Mouse (Mus musculus) MN1 (cell line): ENCODE results near the gene Sdk1.

ENCODE experiments used
- DNase-seq: peaks from one replicate; pipeline ENCODE4 v3.0.0-alpha.2; 2016; ENCODE audit warnings: low spot score

The Sdk1 gene

DNA sequence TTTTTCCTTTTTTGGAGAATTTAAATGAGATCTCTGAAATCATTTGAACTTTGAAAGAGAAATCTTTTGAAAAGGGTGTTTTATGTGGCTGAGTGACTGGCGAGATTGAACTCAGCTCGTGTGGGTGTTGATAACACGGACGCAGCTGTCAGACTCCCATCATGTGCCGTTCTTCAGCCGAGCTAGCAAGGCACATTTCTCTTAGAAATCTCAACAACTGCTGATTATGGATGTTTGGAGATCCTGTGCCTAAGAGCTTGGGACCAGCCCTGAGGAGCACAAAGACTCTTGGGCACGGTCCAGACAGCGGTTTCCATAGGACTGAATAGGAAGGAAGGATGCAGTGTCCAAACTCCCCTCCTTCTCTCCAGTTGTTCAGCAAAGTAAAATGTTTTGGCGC, 648.5 kb downstream of the Sdk1 start:
- no peak for DNase-seq

DNA sequence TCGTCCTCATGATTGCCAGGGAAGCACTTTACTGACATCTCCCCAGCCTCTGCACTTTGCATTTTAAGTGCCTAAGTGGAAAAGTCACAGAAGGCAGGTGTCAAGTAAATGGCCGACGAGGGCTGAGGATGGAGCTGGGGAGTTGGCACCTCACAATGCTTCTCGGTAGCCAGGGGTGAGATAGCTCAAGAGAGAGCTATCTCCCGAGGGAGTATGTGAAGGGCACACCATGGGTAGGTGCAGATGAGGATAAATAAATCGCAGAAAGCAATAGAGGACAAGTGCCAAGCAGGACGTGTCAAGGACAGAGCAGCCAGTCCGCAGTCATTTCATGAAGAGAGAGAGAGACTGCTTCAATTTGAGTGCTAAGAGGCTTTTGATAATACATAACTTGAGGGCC, 655.1 kb downstream of the Sdk1 start:
- no peak for DNase-seq

DNA sequence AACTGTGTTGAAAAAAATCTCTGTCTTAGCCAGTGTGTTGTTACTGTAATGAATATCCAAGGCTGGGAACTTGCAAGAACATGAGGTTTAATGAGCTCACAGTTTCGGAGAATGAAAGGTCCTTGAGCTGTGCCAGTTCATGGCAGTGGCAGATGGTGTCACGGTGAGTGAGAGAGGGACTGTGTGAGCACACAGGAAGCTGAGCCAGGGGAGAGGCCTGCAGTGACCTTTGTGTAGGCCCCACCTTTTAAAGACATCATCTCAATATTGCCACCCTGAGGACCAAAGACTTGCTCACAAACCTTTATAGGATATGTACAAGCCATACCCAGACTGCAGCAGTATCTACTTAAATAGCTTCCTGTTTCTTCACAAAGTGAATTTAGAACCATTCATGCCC, 656.2 kb downstream of the Sdk1 start:
- DNase-seq = no peak

GRCm38 (mm10) chr5:141899751-141900150, 658.5 kb downstream of the Sdk1 start:
- no peak for DNase-seq

GRCm38 (mm10) chr5:141902544-141903250, 661.4 kb downstream of the Sdk1 start:
- no peak for DNase-seq

DNA sequence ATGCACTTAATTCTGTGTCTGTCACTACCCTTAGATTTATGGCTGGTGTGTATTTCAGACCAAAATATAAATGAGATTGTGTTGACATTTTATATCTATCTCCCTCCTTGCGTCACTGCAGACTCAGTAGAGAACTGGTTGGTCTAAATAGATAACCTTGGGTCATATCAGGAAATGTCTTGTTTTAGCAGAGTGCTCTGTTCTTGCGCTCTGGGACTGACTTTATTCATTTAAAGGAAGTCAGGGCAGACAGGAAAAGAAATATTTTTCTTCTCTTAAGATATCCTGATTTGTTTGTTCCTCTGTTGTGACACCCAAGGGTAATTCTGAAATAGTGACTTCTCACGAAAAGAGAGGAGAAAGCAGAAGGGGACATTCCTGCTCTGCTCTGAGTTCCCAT, 669.2 kb downstream of the Sdk1 start:
- no peak for DNase-seq

- no peak for DNase-seq
Observed at GRCm38 (mm10) chr5:141910886-141911285, 669.6 kb downstream of the Sdk1 start.

DNA sequence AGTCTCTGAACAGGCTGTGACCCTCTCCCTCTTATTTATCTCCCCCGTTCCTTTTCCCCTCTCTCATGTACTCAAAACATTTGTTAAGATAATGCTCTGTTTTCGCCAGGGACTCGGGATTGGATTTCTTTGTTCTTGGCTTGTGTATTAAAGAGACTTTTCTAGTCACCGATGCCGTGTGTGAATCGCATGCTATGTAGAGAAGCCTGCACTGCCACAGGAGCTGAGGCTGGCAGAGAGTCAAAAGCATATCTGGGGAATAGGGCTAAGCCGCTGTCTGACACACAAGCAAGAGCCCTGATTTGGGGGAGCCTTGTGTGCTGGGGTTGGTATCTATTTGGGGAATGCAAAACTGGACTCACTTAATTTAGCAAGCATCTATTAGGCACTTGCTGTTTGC, 671.6 kb downstream of the Sdk1 start:
- no peak for DNase-seq

- no peak for DNase-seq
Observed at GRCm38 (mm10) chr5:141916954-141917353, 675.7 kb downstream of the Sdk1 start.

DNA sequence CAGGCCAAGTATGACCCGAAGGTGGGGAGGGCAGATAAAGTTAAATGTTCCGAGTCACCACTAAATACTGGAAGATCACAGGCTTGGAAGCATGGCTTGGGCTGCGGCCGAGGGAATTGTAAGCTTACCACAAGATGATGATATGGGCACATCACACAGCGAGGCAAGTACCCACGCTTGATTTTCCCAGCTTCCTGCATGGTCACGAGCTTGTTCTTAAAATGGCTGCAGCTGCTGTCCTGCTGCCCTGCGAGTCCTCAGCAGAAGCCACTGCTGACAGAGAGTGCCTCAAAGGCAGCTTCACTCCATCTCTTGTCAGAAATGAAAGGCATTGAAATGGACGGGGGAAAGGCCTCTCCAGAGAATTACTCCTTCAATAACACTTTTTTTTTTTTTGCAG, 697.7 kb downstream of the Sdk1 start:
- DNase-seq = no peak

DNA sequence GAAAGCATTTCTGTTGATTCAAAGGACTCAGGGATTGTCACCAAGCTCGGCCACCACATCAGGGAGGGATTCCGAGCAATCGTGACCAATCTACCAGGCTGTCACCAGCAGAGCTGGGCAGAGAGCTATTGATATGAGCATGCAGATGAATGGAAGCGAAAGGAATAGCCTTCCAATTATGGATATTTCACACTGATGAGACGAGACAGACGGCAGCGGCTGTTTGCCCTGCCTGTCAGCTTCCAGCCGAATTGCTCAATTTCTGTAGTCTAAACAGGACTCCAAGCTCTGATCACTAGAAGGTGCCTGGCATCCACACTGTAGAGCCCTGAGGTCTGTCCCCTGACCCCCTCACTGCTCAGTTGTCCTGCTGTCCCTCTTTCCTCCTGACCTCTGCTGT, 699.3 kb downstream of the Sdk1 start:
- DNase-seq = no peak

GRCm38 (mm10) chr5:141950791-141951190, 709.5 kb downstream of the Sdk1 start:
- DNase-seq = no peak

DNA sequence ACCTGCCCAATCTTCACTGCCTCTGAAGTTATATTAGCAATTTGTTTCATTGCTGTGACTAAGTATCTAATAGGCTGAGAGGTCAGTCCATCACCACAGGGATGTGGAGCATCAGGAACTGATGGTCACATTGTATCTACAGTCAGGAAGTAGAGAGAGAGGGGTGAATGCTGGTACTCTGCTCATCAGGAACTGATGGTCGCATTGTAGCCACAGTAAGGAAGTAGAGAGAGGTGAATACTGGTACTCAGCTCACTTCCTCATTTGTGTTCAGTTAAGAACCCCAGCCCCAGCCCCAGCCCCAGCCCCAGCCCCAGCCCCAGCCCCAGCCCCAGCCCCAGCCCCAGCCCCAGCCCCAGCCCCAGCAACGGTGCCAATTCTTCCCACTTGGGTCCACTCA, 711.0 kb downstream of the Sdk1 start:
- no peak for DNase-seq

DNA sequence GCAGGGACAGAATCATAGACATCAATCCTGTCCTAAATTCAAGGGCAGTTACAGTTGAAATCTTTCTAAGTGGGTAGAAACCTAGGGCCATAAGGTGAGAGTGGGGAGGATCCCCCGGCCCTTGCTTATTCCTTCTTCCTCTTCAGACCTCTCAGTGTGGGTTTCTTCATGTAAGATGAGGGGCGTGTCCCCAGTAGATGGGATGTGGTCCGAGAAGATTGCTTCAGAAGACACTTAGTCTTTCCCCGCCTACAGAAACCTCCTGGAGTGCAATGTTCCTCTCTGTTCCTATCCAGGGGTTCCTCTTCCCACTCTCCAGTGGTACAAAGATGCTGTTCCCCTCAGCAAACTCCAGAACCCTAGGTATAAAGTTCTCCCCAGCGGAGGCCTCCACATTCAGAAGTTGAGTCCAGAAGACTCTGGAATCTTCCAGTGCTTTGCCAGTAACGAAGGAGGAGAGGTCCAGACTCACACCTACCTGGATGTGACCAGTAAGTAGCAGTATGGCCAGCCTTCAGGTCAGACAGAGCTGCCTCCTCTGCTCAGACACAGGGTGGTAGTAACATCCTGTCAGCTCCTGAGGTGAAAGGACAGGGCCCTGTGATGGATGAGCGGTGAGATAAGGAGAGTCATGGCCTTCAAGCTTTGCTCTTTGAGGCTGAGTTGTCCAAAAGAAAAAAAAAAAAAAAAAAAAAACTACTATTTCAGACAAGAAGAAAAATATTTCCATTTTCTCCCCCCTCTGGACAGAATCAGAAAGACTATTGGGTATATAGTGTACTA, 711.6 kb downstream of the Sdk1 start:
- no peak for DNase-seq

- no peak for DNase-seq
Observed at GRCm38 (mm10) chr5:141971071-141971470, 729.8 kb downstream of the Sdk1 start.

DNA sequence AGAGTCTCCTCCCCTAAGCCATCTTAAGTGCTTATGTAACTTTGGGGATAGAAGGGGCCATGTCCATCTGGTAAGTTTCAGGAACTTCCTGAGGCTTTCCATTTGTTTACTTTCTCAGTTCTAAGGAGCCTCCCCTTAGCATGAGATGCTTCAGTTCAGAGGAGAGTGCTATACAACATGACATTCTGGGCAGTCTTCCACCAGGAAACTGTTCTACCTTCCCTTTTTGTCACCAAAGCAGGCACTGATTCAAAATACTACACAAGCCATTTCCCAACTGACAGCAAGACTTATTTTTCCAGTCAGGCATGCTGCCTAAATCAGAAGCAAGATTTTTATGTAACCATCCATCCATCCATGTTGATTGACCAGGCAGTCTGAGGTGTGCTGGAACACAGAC, 738.2 kb downstream of the Sdk1 start:
- DNase-seq = no peak

DNA sequence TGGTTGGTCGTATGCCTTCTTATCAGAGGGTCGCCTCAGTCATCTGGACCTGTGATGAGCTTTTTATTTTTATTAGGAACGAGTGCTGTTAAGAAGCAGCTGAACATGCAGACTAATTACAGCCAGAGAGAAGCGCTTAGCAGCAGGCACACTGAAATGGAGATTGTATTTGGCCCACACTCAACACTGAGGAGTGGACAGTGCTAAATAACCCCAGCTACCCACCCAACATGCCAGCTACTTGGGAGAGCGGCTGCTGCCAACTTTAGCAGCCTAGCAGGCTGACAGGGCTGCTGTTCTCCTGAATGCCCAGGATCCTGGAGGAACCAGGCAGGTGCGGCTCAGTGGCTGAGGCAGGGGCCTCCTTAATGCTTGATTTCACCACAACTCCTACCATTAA, 739.5 kb downstream of the Sdk1 start:
- DNase-seq = no peak

DNA sequence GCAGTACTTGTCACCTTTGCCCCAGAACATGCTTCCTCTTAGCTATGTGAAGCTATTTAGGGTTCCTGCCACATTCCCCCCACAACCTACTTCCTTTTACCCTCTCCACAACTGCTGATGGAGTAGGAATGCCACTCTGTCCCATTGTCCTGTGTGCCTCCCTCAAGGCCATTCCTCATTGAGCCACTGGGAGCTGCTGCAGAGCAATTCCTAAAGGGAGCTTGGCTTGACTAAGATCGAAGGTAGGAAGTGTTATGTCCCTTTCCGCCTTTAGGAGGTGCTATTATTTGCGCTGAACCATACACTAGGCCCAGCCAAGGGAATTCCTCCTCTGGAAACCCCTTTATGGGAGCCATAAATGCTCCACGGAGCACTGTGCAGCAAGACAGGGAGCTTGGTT, 743.0 kb downstream of the Sdk1 start:
- DNase-seq = no peak

GRCm38 (mm10) chr5:141985003-141985402, 743.7 kb downstream of the Sdk1 start:
- DNase-seq = no peak

DNA sequence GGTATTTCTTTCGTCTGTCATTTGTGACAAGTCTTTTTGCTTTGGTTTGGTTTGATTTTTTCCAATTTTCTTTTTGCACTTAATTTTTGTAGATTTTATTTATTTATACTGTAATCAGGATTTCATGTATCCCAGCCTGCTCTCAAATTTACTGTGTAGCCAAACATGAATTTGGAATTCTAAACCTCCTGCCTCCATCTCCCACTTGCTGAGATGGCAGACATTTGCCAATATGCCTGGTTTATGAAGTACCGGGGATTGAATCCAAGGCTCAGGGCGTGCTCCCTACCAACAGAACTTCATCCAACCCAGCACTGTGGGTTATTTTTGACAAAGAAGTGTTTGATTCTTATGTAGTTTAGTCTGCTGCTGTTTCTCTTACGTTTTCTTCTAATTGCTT, 744.3 kb downstream of the Sdk1 start:
- no peak for DNase-seq

DNA sequence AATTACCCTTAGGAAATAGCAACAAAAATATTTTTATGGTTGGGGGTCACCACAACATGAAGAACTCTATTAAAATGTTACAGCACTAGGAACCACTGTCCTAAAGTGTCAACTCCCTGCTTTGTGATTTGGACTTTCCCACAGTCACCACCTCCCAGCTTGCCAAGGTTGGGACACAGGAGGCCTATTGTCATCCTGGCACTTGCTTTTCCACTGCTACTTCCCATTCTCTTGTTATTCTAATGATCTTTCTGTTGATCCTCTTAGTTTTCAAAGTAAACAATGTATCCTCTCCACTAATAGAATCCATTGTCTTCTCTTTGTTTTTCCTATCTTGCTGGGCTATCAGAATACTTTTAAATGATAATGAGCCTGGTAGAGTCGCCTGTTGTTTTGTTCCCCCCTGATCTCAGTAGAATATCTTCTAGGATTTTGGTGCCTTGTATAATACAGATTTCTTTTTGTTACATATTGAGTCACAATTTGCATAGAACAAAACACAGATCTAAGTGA, 746.1 kb downstream of the Sdk1 start:
- DNase-seq = no peak

DNA sequence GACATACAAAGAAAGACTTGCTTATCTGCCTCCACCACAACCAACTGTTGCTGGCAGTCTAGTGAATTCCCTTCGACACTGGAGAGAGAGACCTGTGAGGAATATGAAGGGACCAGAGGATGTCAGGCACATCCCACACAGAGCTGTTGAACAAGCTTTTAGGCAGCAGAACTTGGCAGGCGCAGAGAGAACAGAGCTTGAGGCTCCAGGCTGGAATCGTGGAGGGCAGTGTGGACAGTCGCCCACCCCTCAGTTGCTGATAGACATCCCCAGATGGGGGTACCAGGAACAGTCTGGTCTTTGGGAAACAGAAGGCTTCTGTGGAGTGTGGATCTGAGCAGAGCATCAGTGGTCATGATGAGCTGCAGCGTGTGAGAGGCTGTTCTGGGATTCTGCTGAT, 747.4 kb downstream of the Sdk1 start:
- DNase-seq = no peak

DNA sequence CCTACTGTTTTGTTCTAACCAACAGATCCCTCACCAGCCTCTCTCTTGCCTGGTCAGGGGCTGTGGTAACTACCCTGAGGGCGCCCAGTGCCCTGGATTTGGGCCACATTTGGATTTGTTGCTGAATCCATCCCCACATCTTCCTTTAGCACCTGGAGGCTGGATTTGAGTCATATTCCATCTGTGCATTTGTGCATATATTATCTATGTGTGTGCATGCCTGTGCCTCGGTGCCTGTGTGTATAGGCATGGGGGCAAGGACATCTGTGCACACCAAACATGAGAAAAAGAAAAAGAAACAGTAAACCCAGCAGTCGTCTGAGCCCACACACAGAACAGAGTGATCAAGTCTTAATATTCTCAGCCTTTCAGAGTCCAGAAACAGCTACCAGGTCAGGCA, 752.9 kb downstream of the Sdk1 start:
- no peak for DNase-seq

DNA sequence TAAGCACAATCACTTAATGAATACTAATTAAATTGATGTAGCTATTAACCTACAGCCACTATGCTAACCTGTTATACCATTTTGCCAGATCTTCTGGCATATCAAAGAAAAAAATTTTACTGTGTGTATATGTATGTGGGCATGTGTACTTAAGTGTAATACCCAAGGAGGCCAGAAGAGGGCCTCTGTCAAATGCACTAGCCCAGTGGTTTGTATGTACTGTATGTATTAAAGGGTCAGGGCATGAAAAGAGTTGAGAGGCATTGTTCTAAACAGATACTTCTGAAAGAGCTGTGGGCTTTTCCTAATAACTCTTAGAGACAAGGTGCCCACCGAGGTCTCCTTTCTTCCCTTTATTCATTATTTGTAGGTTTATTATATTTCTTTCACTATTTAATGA, 759.0 kb downstream of the Sdk1 start:
- no peak for DNase-seq
